In the genomic region with DNA sequence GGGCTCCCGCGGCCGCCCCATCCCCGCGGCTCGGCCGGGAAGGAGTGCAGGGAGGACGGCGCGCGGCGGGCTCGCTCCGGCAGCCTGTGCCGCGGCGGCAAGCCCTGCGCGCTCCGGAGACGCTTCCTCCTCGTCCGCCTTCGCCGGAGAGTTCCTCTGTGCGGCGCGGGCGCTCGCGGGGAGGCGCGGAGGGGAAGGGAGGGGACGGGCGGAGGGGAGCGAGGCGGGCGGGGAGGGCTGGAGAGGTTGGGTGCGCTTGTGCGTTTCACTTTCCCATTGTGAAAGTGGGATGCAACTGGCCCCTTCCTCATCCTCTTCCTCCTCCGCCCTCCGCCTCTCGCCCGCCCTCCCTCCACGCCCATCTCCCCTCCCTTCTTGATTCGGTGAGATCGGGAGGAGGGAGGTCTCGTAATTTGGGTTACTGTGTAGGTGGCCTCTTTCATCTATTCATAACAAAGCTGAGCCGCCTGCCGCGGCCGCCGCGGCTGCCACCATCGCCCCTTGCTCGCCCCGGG, we compare ENCODE assay signal across 7 mouse cellular contexts. TPM values are rescaled to one million over a fixed set of nuclear protein-coding genes. Genes with fewer than 3 reads are reported as not detected.
DNase-seq lines count a peak whose midpoint lies in the region; ATAC-seq and TF ChIP-seq lines count a peak whose summit lies in the region.

Gene Plxnc1 (minus strand): TSS at position 145 of the 515 bp plus-strand sequence.

- H3K4me2 ChIP-seq in hindbrain, postnatal 0 days (ENCODE audit: low read depth, low read length): peak within 1 kb of the TSS; percentile 84

- DNase-seq in MN1 (ENCODE audit: low spot score): peak; percentile 70
- DNase-seq in frontal cortex, postnatal 14 days (ENCODE audit: low spot score in 2 of 2): peak; percentile 37 to 52
- peak; percentile 83 for DNase-seq in hindbrain, postnatal 0 days (ENCODE audit: low spot score)
- DNase-seq in limb, embryonic 10.5 days (ENCODE audit: low spot score): peak; percentile 70
- DNase-seq in mesoderm, embryonic 11.5 days (ENCODE audit: low read depth, low spot score): peak; percentile 63
- DNase-seq in right cerebral cortex, postnatal 36 days (ENCODE audit: low spot score in 2 of 2): peak; percentile 39 to 48

- no peaks in the 10 kb centered on the region for H3K36me3 ChIP-seq in hindbrain, postnatal 0 days (ENCODE audit: insufficient read depth, low read length)
- no peaks in the 10 kb centered on the region for H3K36me3 ChIP-seq in limb, embryonic 10.5 days

- TF ChIP-seq CTCF in hindbrain, postnatal 0 days (IDR thresholded peaks at IDR 0.05; ENCODE audit: low read depth): no peak

- ATAC-seq in hindbrain, postnatal 0 days: peak; percentile 61

- H3K4me1 ChIP-seq in brown adipose tissue, adult 24 weeks (ENCODE audit: control insufficient read depth, insufficient read depth, insufficient read length, low read length): peaks cover 3% of the 10 kb centered on the region; the same call in 1 of the 2 replicates
- peaks cover 13% of the 10 kb centered on the region for H3K4me1 ChIP-seq in hindbrain, postnatal 0 days (ENCODE audit: insufficient read depth, low read length)
- peaks cover 41% of the 10 kb centered on the region for H3K4me1 ChIP-seq in limb, embryonic 10.5 days

- peak within 1 kb of the TSS; percentile 87 for H3K9ac ChIP-seq in hindbrain, postnatal 0 days (replicated peaks; ENCODE audit: low read length)

- WGBS in hindbrain, postnatal 0 days: 2% methylated on average over 23 of the region's 57 CpGs
- WGBS in limb, embryonic 10.5 days: under 1% methylated on average over 37 of the region's 57 CpGs

- H3K4me3 ChIP-seq in brown adipose tissue, adult 24 weeks (ENCODE audit: insufficient read depth, low read depth, low read length): peak within 1 kb of the TSS; percentile 60
- peak within 1 kb of the TSS; percentile 88 for H3K4me3 ChIP-seq in hindbrain, postnatal 0 days (ENCODE audit: low read length)
- H3K4me3 ChIP-seq in limb, embryonic 10.5 days: peak within 1 kb of the TSS; percentile 79

- no peaks in the 10 kb centered on the region for H3K27me3 ChIP-seq in hindbrain, postnatal 0 days (ENCODE audit: insufficient read depth, low read length)
- H3K27me3 ChIP-seq in limb, embryonic 10.5 days (ENCODE audit: low read depth, poor library complexity, severe bottlenecking): peaks cover 77% of the 10 kb centered on the region

- no peak within 1 kb of the TSS for H3K27ac ChIP-seq in brown adipose tissue, adult 24 weeks (replicated peaks; ENCODE audit: low read depth, low read length)
- peak within 1 kb of the TSS; percentile 91 for H3K27ac ChIP-seq in hindbrain, postnatal 0 days
- H3K27ac ChIP-seq in limb, embryonic 10.5 days: peak within 1 kb of the TSS; percentile 79

- no peaks in the 10 kb centered on the region for H3K9me3 ChIP-seq in hindbrain, postnatal 0 days (ENCODE audit: low read length)
- H3K9me3 ChIP-seq in limb, embryonic 10.5 days (replicated peaks): no peaks in the 10 kb centered on the region

RNA-seq across cellular contexts. Expression of gene Plxnc1, which starts in this region (rescaled TPM):
- 0.50 and 1.1 TPM in 2 replicates for polyA plus RNA-seq in brown adipose tissue, adult 24 weeks (2012; ENCODE audit: insufficient read depth, insufficient read length, missing spikeins)
- total RNA-seq in hindbrain, postnatal 0 days (2014; rRNA removed): 54.2 and 54.5 TPM in 2 replicates
- polyA plus RNA-seq in hindbrain, postnatal 0 days (2015; fragmentation: Nextera tagmentation; extraction: Ambion mirVana): 8.7 and 9.9 TPM in 2 replicates
- polyA plus RNA-seq in limb, embryonic 10.5 days (2016; fragmentation: Nextera tagmentation; extraction: Ambion mirVana): 0.35 and 0.48 TPM in 2 replicates

Comparison
In these comparisons a context has a peak if more than half of its experiments do, and no peak if none do; other contexts are left out.
1. Peak in DNase-seq, H3K4me3 ChIP-seq and H3K27ac ChIP-seq in limb, embryonic 10.5 days; RNA of the gene not detected or under 1 TPM.